Comparison of ENCODE assay signal across 8 mouse cellular contexts in genomic region chr1:132140171-132140570, GRCm38 (mm10). TPM values are rescaled to one million over a fixed set of nuclear protein-coding genes. Genes with fewer than 3 reads are reported as not detected.
A peak's percentile ranks its signal among the peaks of the same experiment; 100 is the strongest.
DNase-seq lines count a peak whose midpoint lies in the region; ATAC-seq lines count a peak whose summit lies in the region.

No protein-coding gene starts in this region.

- H3K4me1 ChIP-seq in megakaryocyte, embryonic 14.5 days, result peaks cover 60% of the 10 kb centered on the region
- peaks cover 17% of the 10 kb centered on the region for H3K4me1 ChIP-seq in limb, embryonic 13.5 days
- H3K4me1 ChIP-seq in forebrain, embryonic 15.5 days, result peaks cover 22% of the 10 kb centered on the region

- peaks cover 78% of the 10 kb centered on the region for H3K27me3 ChIP-seq in megakaryocyte, embryonic 14.5 days (replicated peaks)
- peaks cover 17% of the 10 kb centered on the region for H3K27me3 ChIP-seq in limb, embryonic 13.5 days
- H3K27me3 ChIP-seq in forebrain, embryonic 15.5 days, result peaks cover 20% of the 10 kb centered on the region; the same call in 1 of the 2 replicates

- peak overlapping the region; percentile 96 for H3K4me2 ChIP-seq in limb, embryonic 13.5 days (replicated peaks)
- H3K4me2 ChIP-seq in forebrain, embryonic 15.5 days (replicated peaks), result no peak overlapping the region

- peak; percentile 50 to 83 for DNase-seq in adrenal gland, adult (ENCODE audit: inconsistent age in 2 of 2, low spot score in 1 of 2)
- no peak for DNase-seq in adrenal gland, adult 8-10 months
- peak; percentile 65 for DNase-seq in embryo, embryonic 11 days
- peak; percentile 51 to 85 for DNase-seq in spleen, postnatal 4 days (ENCODE audit: low spot score in 2 of 2)

- H3K9me3 ChIP-seq in megakaryocyte, embryonic 14.5 days, result 0 out of 2 replicates have a peak, but pooled peaks cover 3% of the 10 kb centered on the region
- no peaks in the 10 kb centered on the region for H3K9me3 ChIP-seq in limb, embryonic 13.5 days
- H3K9me3 ChIP-seq in forebrain, embryonic 15.5 days, result no peaks in the 10 kb centered on the region

- H3K27ac ChIP-seq in limb, embryonic 13.5 days, result no peak overlapping the region
- H3K27ac ChIP-seq in forebrain, embryonic 15.5 days (replicated peaks), result no peak overlapping the region

- no peaks in the 10 kb centered on the region for H3K36me3 ChIP-seq in megakaryocyte, embryonic 14.5 days (replicated peaks; ENCODE audit: low read length)
- no peaks in the 10 kb centered on the region for H3K36me3 ChIP-seq in limb, embryonic 13.5 days
- H3K36me3 ChIP-seq in forebrain, embryonic 15.5 days, result no peaks in the 10 kb centered on the region

- ATAC-seq in megakaryocyte, adult 5-6 weeks (ENCODE audit: poor library complexity, severe bottlenecking), result no peak
- no peak for ATAC-seq in limb, embryonic 13.5 days (ENCODE audit: low FRiP score, low read depth)
- ATAC-seq in forebrain, embryonic 15.5 days (replicated peaks), result no peak

- 55% methylated on average over 10 of the region's 10 CpGs for WGBS in limb, embryonic 13.5 days
- 62% methylated on average over 10 of the region's 10 CpGs for WGBS in forebrain, embryonic 15.5 days

- peak overlapping the region; percentile 91 for H3K4me3 ChIP-seq in megakaryocyte, embryonic 14.5 days (replicated peaks)
- 0 out of 2 replicates have a peak overlapping the region, but pooled peaks have one; percentile 73 for H3K4me3 ChIP-seq in limb, embryonic 13.5 days
- H3K4me3 ChIP-seq in forebrain, embryonic 15.5 days, result no peak overlapping the region

- no peak overlapping the region for H3K9ac ChIP-seq in limb, embryonic 13.5 days
- no peak overlapping the region for H3K9ac ChIP-seq in forebrain, embryonic 15.5 days (replicated peaks)

RNA-seq across cellular contexts. Expression of gene Cdk18, which starts 0.7 kb away (rescaled TPM):
- 10 to 100 TPM; 18.0 to 43.3 (median 25.4) TPM for total RNA-seq in adrenal gland, adult 8-10 months (2022)
- 4.2 and 28.8 TPM in 2 replicates for polyA plus RNA-seq in megakaryocyte, embryonic 14.5 days (2012; ENCODE audit: insufficient read depth, low replicate concordance)
- 0.14 TPM in 1 of 2 replicates, not detected in the other for total RNA-seq in megakaryocyte, adult 5-6 weeks (2015)
- total RNA-seq in megakaryocyte, adult 5-6 weeks (2017), result 0.04 TPM in 1 of 2 replicates, not detected in the other
- 2.7 and 3.6 TPM in 2 replicates for polyA plus RNA-seq in limb, embryonic 13.5 days (2015; fragmentation: Nextera tagmentation; extraction: Ambion mirVana)
- polyA plus RNA-seq in forebrain, embryonic 15.5 days (2015; fragmentation: Nextera tagmentation; extraction: Ambion mirVana), result 0.18 and 0.69 TPM in 2 replicates

RNA-seq across cellular contexts. Expression of gene Lemd1, which starts 51.1 kb away (rescaled TPM):
- total RNA-seq in adrenal gland, adult 8-10 months (2022), result under 1 TPM in 3 of 4 experiments, not detected in 1; 0.31 to 0.46 (median 0.46) TPM
- 2.3 TPM in 1 of 2 replicates, not detected in the other for polyA plus RNA-seq in megakaryocyte, embryonic 14.5 days (2012; ENCODE audit: insufficient read depth, low replicate concordance)
- total RNA-seq in megakaryocyte, adult 5-6 weeks (2015), result not detected in 2 replicates
- not detected in 2 replicates for total RNA-seq in megakaryocyte, adult 5-6 weeks (2017)
- polyA plus RNA-seq in limb, embryonic 13.5 days (2015; fragmentation: Nextera tagmentation; extraction: Ambion mirVana), result 0.69 and 1.1 TPM in 2 replicates
- polyA plus RNA-seq in forebrain, embryonic 15.5 days (2015; fragmentation: Nextera tagmentation; extraction: Ambion mirVana), result 13.9 and 16.2 TPM in 2 replicates

RNA-seq across cellular contexts. Expression of gene AC124108.1, which starts 51.1 kb away (rescaled TPM):
- total RNA-seq in adrenal gland, adult 8-10 months (2022), result under 1 TPM; 0.10 to 0.17 (median 0.14) TPM
- not detected in 2 replicates for polyA plus RNA-seq in megakaryocyte, embryonic 14.5 days (2012; ENCODE audit: insufficient read depth, low replicate concordance)
- not detected in 2 replicates for total RNA-seq in megakaryocyte, adult 5-6 weeks (2015)
- not detected in 2 replicates for total RNA-seq in megakaryocyte, adult 5-6 weeks (2017)
- polyA plus RNA-seq in limb, embryonic 13.5 days (2015; fragmentation: Nextera tagmentation; extraction: Ambion mirVana), result 0.19 and 0.43 TPM in 2 replicates
- 2.5 and 2.8 TPM in 2 replicates for polyA plus RNA-seq in forebrain, embryonic 15.5 days (2015; fragmentation: Nextera tagmentation; extraction: Ambion mirVana)
